Mouse (Mus musculus) adrenal gland, adult 8-10 months (tissue): ENCODE measurements around the gene Nat9. TPM values are rescaled to one million over a fixed set of nuclear protein-coding genes. Genes with fewer than 3 reads are reported as not detected.

ENCODE experiments used
- DNase-seq: peaks from one replicate; pipeline ENCODE4 v3.0.0; 2022
- total RNA-seq, 4 experiments: library from RNA; stranded (reverse); gene quantifications; 2 replicates each; pipeline ENCODE4 v1.2.4; 2022

Nat9 gene
- total RNA-seq, 4 experiments from 2014 or later = 29.0 to 32.1 (median 30.3) TPM

DNA sequence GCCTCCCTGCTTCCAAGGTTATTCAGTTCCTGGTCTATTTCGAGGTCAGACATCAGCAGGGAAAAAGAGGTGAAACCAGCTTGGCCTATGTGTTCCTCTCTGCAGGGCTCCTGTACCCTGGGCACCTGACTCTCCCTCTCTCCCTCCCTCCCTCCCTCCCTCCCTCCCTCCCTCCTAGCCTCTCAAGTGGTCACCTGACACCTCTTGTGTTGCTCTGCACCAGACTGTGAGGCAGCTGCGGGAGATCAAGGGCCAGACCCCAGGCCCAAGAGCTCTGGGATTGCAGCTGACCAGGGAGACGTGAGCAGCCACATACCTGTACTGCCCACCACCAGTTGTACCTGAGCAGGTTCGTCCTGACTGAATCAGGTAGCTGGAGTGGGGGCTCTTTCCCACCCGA lies 27.5 kb upstream of the Nat9 start:
- DNase-seq = no peak

DNA sequence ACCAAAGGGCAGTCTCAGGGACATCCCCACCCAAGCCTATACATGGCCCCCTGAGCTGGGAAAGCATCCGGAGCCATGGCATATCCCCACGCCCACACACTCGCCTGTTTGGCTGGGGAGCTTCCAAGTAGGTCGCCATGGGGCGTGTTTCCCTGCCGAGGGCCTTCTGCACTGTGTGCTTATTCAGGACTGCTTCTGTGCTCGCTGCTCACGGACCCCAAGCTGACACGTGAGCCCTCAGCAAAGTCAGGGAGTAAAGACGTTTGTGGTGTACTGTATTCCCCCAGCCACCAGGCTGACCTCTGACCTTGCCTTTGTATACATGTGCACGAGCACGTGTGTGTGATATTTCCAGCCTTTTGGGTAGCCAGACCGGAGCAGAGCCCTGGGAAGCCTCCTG lies 24.5 kb upstream of the Nat9 start:
- no peak for DNase-seq

DNA sequence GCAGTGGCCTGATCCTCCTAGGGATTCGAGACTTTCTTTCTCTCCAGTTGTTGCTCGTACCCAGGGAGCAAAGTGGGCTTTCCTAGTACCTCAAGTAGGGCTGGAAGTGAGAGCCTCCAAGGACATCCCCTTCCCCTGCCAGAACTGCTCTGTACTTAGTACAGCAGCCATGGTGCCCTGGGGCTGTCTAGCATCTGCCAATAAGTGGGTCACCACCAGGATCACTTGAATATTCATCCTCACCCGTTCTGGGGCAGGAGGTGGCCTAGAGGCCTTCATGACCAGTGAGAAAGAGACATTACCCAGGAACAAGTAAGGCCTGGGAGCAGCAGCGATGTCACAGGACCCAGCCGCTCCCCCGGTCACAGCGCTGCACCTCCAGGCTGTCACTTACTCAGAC lies 22.3 kb upstream of the Nat9 start:
- no peak for DNase-seq

DNA sequence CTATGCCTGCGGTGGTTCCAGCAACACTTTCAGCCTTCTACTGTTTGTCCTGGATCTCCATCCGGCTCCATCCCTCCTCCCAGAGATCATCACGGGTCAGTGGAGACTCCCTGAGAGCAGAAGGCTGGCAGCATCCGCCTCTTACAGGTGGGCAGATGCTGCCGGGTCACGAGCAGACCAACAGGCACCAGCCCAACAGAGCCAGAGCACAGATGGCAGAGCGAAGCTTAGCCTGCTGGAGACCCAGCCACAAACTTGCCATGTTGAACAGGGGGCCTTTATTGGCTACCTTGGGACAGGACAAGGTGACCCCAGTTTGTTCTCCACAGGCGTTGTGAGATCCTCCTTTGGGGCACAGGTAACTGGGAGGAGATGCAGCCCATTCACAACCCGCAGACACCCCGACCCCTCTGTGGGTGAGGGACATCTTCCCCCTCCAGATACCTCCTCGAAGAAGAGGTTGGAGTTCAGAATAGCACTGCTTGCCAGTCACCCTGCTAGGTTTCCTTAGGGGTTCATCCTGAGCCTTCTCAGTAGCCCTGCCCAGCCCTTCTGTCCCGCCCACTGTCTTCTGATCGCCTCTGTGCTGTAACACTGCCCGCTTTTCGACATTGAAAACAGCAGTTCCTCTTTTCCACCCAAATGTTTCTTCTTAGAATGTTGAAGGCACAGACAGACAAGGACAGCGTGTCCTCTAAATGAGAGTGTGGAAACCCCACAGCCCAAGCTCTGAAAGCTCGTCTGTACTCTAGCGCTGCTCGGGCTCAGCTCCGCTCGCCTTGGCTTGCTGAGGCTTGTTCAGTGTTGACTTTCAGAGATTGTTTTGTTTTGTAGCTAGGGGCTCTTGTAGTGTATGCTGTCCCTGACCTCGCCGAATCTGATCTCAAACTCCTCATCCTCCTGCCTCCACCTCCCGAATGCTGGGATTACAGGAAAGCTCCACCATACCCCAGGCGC lies 21.4 kb upstream of the Nat9 start:
- no peak for DNase-seq

DNA sequence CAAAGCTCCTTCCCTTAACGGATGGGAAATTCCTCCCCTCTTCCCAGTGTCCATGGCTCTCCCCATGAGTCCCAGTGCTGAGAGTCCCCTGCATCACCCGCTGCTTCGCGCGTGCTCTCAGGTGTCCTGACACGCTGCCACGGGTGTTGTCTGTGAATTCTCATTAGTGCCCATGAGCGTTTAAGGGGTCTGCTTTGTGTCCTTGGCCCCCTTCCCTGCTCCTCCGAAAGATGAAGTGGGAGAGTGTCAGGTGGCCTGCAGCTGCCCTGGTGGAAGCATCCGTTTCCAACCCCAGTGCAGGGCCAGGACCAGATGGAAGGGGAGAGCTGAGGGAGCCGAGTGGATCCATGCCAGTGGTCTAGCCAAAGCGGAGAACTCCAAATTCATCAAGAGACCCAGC lies 20.5 kb upstream of the Nat9 start:
- DNase-seq = no peak

DNA sequence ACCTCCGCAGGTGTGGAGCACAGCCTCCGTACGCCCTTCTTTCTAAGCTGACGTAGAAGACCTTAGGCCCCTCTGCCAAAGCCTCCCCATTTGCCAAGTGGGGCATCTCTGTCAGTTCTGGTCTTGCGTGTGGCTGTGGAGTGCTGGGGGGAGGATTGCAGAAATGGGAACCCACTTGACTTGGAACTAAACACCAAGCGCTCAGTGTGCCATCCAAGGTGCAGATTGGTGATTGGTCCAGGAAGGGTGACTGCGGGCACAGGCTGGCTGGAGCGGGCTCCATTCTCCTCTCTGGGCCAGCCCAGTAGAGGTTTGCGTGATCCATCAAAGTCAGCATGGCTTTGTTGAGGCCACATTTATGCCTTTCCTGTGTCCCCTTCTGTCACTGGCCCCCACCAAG lies 15.1 kb upstream of the Nat9 start:
- DNase-seq = no peak

DNA sequence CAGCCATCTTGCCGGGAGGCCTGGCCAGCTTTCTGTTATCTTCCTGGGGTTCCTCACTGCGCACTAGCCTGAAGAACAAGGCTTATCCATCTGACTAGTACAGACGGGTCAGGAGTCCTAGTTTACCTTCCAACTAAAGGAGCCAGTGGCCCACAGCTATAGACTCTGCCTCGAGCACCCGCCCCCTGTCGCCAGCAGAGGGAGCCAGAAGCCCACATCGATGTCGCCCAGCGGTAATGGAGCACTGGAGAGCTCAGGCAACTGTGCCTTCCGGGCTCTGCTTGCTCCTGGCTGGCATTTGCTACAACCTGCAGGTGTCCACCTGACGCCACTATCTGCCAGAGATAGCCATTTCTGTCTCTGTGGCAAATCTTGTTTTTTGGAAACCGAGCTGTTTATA lies 14.7 kb upstream of the Nat9 start:
- peak; percentile 64 for DNase-seq

DNA sequence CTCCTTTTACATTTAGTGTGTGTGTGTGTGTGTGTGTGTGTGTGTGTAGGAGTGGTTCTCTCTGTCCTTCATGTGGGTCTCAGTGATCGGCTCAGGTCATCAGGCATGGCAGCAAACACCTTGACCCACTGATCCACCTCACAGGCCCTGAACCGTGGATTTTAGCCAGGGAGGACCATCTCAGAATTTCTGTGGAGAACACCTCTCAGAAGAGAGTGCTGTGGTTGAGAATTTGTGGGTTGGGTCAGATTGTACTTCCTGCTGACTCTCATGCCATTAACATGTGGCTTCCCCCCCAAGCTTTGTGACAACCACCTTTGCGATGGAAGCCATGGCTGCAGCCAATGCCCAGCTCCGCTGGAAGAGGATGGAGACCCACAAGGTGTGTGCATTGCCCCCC lies 12.9 kb upstream of the Nat9 start:
- DNase-seq = no peak

DNA sequence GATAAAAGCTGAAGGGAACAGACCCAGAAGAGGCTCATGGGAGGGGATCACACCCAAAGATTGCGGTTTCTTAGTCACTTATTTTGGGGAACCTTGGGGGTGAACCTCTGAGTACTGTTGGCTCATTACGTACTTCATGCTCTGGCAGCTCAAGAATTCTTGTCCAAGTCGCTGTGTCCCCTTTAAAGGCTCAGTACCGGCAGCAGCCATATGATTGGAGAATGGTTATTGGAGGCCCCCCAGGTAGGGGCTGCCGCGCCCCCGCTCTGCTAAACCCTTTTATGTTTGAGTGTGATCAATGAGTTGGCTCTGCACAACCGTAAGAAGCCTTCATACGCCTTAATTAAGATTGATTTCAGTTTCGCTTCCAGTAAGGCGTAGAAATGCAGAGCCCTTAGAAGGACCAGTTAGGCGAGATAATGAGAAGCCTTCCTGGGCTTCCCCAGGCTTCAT lies 11.3 kb upstream of the Nat9 start:
- DNase-seq = no peak

DNA sequence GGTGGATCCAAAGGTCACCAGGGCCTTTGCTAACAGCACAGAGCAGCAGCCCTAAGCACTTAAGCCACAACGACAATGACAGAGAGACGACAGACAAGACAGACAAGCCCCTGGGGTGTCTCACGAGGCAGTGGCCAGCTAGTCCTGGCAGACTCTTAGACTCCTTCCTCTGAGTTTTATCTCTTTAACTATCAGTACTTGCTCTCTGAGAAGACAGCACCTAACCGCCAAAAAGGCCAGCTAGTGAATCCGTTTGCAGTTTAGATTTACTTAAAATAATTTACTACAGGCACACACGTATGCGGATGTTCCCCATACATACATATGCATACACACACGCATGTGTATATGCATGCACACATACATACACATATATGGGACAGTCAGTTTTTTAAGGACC lies 9.9 kb upstream of the Nat9 start:
- no peak for DNase-seq

DNA sequence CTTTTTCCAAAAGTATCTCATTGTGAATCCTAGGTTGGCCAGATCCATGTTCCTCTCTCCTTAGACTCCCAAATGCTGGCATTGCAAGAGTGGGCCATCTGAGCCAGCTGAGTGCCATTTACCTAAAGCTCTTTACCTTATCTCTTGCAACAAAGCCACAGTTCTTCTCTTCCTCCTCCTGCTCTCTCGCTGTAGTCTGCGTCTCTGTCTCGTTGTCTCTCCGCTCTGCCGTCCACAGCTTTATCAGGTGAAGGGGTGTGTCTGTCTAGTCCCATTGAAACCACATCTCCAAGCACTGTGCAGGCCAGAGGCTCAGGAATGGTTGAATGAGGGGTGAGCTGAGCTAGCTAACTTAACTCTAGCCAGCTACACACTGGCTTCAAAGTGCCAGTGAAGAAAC lies 8.3 kb upstream of the Nat9 start:
- no peak for DNase-seq

DNA sequence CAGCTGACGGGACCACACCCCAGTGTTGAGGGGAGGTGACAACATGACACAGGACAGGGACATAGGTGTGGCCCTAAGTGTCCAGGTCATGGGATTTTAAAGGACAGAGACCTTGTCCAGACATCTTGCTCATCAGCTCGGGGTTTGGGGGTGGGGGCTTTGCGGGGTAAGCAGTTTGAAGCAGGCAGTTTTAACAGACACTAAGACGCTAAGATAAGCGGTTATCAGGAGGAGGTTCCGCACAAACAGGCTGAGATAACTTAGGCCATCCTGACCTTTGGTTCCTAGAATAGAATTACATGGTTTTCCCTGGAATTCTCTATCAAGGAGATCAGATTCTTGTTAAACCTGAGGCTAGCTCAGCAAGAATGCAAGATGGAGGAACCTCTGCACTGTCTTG lies 7.0 kb upstream of the Nat9 start:
- no peak for DNase-seq

DNA sequence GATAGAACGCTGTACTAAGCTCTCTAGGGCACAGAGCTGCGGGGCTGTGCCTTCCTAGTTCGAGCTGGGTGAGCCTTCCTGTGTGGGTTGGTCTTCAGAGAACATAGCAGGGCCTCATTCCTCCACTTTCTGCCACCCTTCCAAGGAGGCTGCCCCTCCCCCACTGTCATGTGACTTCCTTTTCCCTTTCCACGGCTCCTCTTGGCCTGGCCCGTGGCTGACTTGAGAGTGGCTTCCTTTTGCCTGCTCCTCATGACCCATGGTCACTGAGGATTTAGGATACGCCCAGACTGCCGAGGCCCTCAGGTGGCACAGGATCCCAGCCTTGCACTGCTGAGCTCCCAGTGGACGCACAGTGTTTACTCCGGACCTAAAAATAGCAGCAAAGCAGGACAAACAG lies 4.5 kb upstream of the Nat9 start:
- peak; percentile 51 for DNase-seq

DNA sequence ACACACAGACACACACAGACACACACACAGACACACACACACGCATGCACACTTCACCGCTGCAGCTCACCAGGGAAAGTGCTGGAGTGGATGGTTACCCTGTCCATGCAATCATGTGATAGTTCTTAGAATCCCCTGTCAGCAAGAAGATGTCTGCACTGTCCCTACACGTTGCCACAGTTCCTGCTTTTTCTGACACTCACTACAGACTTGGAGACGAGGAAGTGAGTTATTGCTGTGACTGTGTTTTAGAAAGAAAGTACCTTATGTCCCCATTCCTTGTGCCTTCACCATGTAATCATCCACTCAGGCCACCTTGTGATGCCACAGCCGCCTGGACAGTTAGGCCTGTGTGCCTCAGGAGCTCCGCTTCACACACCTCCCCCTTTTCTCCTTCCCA lies 1.6 kb upstream of the Nat9 start:
- DNase-seq = no peak

DNA sequence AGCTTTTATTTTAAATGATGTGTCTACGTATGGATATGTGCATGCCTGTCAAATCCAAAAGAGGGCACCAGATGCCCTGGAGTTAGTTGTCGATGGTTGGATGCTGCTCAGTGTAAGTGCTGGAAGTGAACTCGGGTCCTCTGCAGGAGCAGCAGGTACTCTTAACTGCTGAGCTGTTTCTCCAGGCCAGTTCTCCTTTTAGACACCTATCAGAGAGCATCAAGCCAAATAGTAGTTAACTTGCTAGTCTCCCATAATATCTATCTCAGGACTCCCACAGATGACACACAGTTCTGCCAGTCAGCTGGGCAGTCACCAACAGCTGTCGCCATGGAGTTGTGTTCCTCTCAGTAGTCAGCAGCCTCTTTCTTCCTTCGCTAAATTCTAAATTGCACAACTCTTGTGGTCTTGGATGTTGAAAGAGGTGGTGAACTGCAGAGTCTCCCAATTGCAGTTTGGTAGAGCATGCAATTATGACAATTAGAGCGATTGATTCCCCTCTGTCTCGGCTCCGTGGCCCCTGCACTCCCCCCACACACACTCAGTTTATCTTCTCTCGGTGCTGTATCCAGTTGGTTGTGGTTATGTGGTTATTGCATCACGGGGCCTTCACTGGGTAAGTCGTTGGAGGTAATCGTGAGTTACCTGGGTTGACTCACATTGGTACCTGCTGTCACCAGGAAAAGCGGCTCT lies 1.0 kb upstream of the Nat9 start:
- DNase-seq = no peak

DNA sequence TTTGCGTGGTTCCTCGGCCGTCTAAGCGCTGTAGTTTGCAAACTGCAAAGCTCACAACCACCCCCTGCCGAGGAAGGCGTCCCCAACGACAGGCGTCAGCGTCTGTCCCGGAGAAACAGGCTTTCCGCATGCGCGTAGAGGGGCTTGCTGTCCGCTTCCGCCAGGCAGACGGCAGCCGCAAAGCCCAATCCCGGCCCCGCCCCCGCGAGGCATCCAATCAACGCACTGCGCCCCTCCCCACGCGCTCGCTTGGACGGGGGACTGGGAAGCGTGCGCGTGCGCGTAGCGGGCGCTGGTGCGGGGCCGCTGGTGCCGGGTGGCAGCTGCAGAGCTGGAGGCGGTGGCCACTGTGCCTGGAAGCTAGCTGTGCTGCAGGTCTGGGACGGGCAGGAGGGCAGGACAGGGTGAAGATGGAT lies 427 bp downstream of the Nat9 start, which contains the start of gene Tmem104:
TSS of gene Tmem104 (plus strand) at position 264 of the 416 bp plus-strand sequence.
- DNase-seq = peak; percentile 99

DNA sequence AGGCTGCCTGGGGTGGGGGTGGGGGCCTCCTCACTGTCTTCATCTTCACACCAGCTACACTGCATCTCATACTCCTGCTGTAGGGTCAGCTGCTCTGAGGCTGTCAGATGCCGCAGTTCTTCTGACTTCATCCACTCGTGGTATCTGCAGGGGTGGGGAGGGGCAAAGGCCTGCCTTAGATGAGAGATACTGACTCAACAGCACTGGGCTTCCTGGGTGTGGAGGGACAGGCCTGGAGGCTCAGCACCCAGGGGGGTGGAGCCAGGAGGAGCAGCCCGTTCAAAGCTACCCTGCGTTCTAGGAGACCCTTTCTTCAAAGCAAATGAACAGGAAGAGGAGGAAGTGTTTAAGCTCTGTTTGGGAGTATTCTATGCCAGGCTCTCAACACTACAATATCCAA lies 2.7 kb downstream of the Nat9 start:
- DNase-seq = no peak

DNA sequence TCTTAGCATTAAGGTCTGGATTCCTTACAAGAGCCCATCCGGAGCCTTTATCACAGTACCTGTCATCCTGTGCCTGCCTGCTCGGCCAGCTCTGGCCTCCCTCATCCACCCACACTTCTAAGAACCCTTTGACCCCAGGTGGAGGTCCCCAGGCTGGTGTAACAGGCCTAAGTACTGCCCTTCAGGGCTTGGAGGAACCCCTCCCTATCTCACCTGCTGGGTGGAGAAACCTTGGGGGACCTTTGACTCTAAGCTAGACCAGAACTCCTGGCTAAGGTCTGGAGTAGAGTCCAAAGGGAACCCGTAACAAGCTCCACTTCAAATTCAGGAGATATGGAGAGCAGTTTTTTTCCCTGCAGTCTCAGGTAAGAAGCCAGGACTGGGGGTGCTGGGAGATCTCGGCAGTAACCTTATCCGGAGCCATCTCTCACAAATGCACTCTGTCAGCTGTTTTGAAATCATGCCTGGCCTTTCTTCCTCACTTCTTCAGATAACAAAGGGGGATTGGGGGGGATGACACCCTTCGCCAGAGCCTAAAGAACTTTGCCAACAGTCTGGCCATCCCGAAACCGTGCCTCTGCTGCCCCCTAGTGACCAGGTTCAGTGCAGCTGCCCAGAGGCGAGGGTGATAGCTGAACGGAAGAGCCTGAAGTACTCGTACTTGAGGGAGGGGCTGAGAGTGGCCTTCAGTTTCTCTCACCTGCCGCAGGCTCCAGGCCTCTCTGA lies 5.6 kb downstream of the Nat9 start:
- DNase-seq = peak; percentile 63

DNA sequence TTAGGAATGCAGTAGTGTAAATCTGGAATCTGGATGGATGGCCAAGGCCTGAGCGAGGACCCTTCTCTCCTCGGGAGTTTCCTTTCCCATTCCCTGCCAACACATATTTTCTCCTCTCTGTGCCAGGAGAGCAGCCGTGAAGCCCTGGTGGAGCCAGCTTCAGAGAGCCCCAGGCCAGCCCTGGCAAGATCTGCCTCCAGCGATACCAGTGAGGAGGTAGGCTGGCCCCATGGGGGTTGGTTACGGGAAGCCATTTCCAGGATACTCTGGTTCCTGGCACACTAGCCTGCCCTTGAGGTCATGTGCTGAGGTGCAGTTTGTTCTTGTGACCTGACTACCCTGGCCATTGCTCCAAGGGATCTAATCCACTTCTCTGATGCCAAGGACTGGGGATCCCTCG lies 7.8 kb downstream of the Nat9 start:
- no peak for DNase-seq

DNA sequence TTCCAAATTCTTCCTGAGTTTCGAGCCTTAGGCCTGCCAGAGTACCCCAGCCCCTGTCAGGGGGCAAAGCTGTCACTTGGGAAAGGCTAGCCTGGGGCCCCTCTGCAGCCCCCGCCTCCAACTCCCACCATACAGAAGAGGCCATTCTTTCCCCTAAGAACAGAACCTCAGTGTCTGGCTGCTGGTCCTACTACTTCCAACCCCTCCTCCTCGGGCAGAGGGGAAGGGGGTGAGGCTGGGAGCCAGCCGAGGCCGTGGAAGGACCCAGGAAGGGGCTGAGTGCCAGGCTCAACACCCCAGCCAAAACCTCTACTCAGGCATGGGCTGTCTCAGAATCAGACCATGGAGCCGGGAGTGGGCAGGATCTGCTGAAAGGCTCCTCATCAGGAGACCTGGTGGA lies 8.5 kb downstream of the Nat9 start:
- DNase-seq = no peak

DNA sequence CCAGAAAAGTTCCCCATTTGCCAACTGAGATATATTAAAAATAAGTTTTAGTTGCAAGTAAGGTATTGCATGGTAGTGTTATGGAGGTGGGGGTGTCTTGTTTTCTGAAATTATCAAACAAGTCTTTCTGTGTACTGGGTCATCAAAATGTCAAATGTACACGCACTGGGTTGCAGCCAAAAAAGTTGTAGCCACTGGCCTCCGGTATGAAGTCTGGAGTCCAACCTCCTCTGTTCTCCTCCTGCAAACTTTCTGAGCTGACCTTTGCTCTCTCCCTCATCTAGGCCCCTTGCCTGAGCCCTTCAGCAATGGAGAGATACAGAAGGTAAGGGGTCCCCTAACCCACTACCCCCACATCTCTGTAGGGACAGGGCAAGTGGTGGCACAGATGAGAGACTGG lies 8.9 kb downstream of the Nat9 start:
- no peak for DNase-seq

DNA sequence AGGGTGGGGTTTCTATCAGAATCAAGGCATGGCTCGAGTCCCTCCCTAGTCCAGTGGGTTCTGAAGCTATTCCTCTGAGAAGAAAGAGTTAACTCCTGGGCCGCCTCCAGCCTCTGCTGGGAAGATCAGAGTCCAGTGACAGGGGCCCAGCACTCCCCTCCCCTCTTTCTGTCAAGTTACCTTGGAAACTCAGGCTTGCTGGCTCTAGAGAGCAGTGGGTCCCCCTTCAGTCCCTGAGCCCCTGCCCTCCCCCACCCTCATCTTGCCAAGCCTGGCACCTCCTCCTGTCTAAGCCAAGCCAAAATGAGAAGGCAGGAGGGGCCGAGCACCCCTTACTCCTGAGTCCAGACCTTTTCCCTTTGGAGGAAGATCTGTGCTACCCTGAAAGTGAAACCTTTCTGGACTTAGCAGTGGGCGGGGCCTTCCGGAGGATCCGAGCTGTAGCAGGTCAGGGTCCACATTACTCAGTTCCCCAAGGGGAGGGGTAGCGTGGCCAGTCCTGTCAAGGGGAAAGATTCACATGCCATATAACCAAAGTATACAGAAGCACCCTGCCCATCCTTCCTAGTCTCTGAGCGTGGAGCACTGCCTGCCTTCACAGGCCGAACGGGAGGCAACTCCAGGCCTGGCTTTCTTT lies 10.0 kb downstream of the Nat9 start:
- no peak for DNase-seq
